Mouse (Mus musculus) stomach, postnatal 0 days (tissue): Measurements from ENCODE around the gene Trim33.

Experiments used
- CTCF ChIP-seq: IDR thresholded peaks from 2 replicates; pipeline ENCODE4 v1.5.1; 2016; ENCODE audit warnings: antibody characterized with exemption, low read depth, mild to moderate bottlenecking, moderate library complexity
- EP300 ChIP-seq: optimal IDR thresholded peaks from 2 replicates; pipeline ENCODE3; 2016; ENCODE audit warnings: antibody characterized with exemption

- TF ChIP-seq CTCF, result no peak
- TF ChIP-seq EP300, result no peak
Measured at GRCm38 (mm10) chr3:103309750-103310149, 30.7 kb downstream of the Trim33 start.
